Mouse (Mus musculus) central nervous system, embryonic 18 days (tissue): Measurements from ENCODE around the gene 5330417H12Rik. TPM values are rescaled to one million over a fixed set of nuclear protein-coding genes. Genes with fewer than 3 reads are reported as not detected.

Experiments
- polyA plus RNA-seq: library from polyadenylated mRNA; depleted of rRNA; stranded (reverse); fragments of >200 nt; gene quantifications from 2 replicates; pipeline ENCODE4 v1.2.3, GENCODE M21; 2012; rRNA removed

5330417H12Rik gene
- polyA plus RNA-seq: not detected in 2 replicates

GRCm38 (mm10) chr7:107625061-107625460 lies at the start of gene 5330417H12Rik:
Gene 5330417H12Rik (minus strand): TSS chr7:107625161.

GRCm38 (mm10) chr7:107594857-107595402 lies 30.0 kb downstream of the 5330417H12Rik start, which contains the start of gene Ppfibp2:
Gene Ppfibp2 (plus strand): TSS chr7:107595207.

Other genes with a start within 250 kb of the 5330417H12Rik start
- gene Olfml1, start 57.7 kb downstream of the 5330417H12Rik start, polyA plus RNA-seq: 2.2 and 2.8 TPM in 2 replicates
- gene Ppfibp2, start 30.0 kb downstream of the 5330417H12Rik start, polyA plus RNA-seq: 2.0 and 2.6 TPM in 2 replicates
- 0.16 and 0.37 TPM in 2 replicates for gene Cyb5r2, start 132.9 kb upstream of the 5330417H12Rik start, polyA plus RNA-seq
- gene Ovch2, start 176.0 kb upstream of the 5330417H12Rik start, polyA plus RNA-seq: not detected in 2 replicates
- not detected in 2 replicates for gene Olfr467, start 187.1 kb upstream of the 5330417H12Rik start, polyA plus RNA-seq
- not detected in 2 replicates for gene Olfr469, start 200.4 kb upstream of the 5330417H12Rik start, polyA plus RNA-seq
- gene Olfr470, start 222.3 kb upstream of the 5330417H12Rik start, polyA plus RNA-seq: not detected in 2 replicates